Mouse (Mus musculus): Measurements from ENCODE around the gene Gm3409. TPM values are rescaled to one million over a fixed set of nuclear protein-coding genes. Genes with fewer than 3 reads are reported as not detected.
"Not testable (repeated sequence)": the region's sequence is repeated elsewhere in the genome, so short reads cannot be mapped to it uniquely, and the experiment has no call there.

Gene Gm3409
- polyA plus RNA-seq (2012) = not detected in 2 replicates

- not testable (repeated sequence) for H3K4me3 ChIP-seq (replicated peaks); H3K9me3 ChIP-seq (ENCODE audit: control insufficient read depth, low read length); H3K4me1 ChIP-seq (ENCODE audit: control insufficient read depth); H3K27me3 ChIP-seq (ENCODE audit: control insufficient read depth); H3K36me3 ChIP-seq (ENCODE audit: control insufficient read depth)
Measured at GRCm38 (mm10) chr5:146537347-146537746, at the start of gene Gm3409. Gm3409 (plus strand) TSS chr5:146537647.

GRCm38 (mm10) chr5:146488959-146489358 is 48.5 kb upstream of the Gm3409 start:
- not testable (repeated sequence) for H3K36me3 ChIP-seq (ENCODE audit: control insufficient read depth); H3K9me3 ChIP-seq (ENCODE audit: control insufficient read depth, low read length); H3K4me1 ChIP-seq (ENCODE audit: control insufficient read depth); H3K4me3 ChIP-seq (replicated peaks); H3K27me3 ChIP-seq (ENCODE audit: control insufficient read depth)

- H3K9me3 ChIP-seq (ENCODE audit: control insufficient read depth, low read length); H3K27me3 ChIP-seq (ENCODE audit: control insufficient read depth); H3K4me3 ChIP-seq (replicated peaks); H3K36me3 ChIP-seq (ENCODE audit: control insufficient read depth); H3K4me1 ChIP-seq (ENCODE audit: control insufficient read depth): not testable (repeated sequence)
Measured at GRCm38 (mm10) chr5:146491063-146491462, 46.4 kb upstream of the Gm3409 start, which contains the start of gene Gm6370. Gm6370 (plus strand) TSS chr5:146491363.

GRCm38 (mm10) chr5:146502099-146502498 is 35.3 kb upstream of the Gm3409 start, which contains the start of gene 4930449I24Rik:
4930449I24Rik (plus strand) TSS chr5:146502399.
- H3K4me1 ChIP-seq (ENCODE audit: control insufficient read depth); H3K9me3 ChIP-seq (ENCODE audit: control insufficient read depth, low read length); H3K4me3 ChIP-seq (replicated peaks); H3K27me3 ChIP-seq (ENCODE audit: control insufficient read depth); H3K36me3 ChIP-seq (ENCODE audit: control insufficient read depth): not testable (repeated sequence)

- H3K4me3 ChIP-seq (replicated peaks); H3K36me3 ChIP-seq (ENCODE audit: control insufficient read depth); H3K9me3 ChIP-seq (ENCODE audit: control insufficient read depth, low read length); H3K4me1 ChIP-seq (ENCODE audit: control insufficient read depth); H3K27me3 ChIP-seq (ENCODE audit: control insufficient read depth): not testable (repeated sequence)
Measured at GRCm38 (mm10) chr5:146513823-146514222, 23.6 kb upstream of the Gm3409 start, which contains the start of gene Gm3402. Gm3402 (plus strand) TSS chr5:146514123.

- H3K9me3 ChIP-seq (ENCODE audit: control insufficient read depth, low read length); H3K4me3 ChIP-seq (replicated peaks); H3K36me3 ChIP-seq (ENCODE audit: control insufficient read depth); H3K27me3 ChIP-seq (ENCODE audit: control insufficient read depth); H3K4me1 ChIP-seq (ENCODE audit: control insufficient read depth): not testable (repeated sequence)
Measured at GRCm38 (mm10) chr5:146525501-146525900, 11.9 kb upstream of the Gm3409 start, which contains the start of gene Gm3404. Gm3404 (plus strand) TSS chr5:146525801.

- not testable (repeated sequence) for H3K4me3 ChIP-seq (replicated peaks); H3K27me3 ChIP-seq (ENCODE audit: control insufficient read depth); H3K9me3 ChIP-seq (ENCODE audit: control insufficient read depth, low read length); H3K4me1 ChIP-seq (ENCODE audit: control insufficient read depth); H3K36me3 ChIP-seq (ENCODE audit: control insufficient read depth)
Measured at GRCm38 (mm10) chr5:146555836-146556235, 18.4 kb downstream of the Gm3409 start, which contains the start of gene Gm3415. Gm3415 (plus strand) TSS chr5:146556136.

- no peaks in the 10 kb centered on the region for H3K36me3 ChIP-seq (ENCODE audit: control insufficient read depth)
- H3K9me3 ChIP-seq (ENCODE audit: control insufficient read depth, low read length) = no peaks in the 10 kb centered on the region
- H3K27me3 ChIP-seq (ENCODE audit: control insufficient read depth) = no peaks in the 10 kb centered on the region
- H3K4me3 ChIP-seq (replicated peaks) = no peak overlapping the region
- H3K4me1 ChIP-seq (ENCODE audit: control insufficient read depth) = no peaks in the 10 kb centered on the region
- no peak for TF ChIP-seq TAL1 (IDR thresholded peaks at IDR 0.05; ENCODE audit: low read length)
- no peak for TF ChIP-seq GATA1 (IDR thresholded peaks at IDR 0.05; ENCODE audit: low read length)
Measured at GRCm38 (mm10) chr5:146564259-146564658, 26.8 kb downstream of the Gm3409 start.

GRCm38 (mm10) chr5:146567054-146567453 is 29.6 kb downstream of the Gm3409 start:
- TF ChIP-seq GATA1 (IDR thresholded peaks at IDR 0.05; ENCODE audit: low read length) (no peak), TAL1 (IDR thresholded peaks at IDR 0.05; ENCODE audit: low read length) (no peak)
- Histone ChIP-seq H3K9me3 (ENCODE audit: control insufficient read depth, low read length) (no peaks in the 10 kb centered on the region), H3K4me3 (replicated peaks) (no peak overlapping the region), H3K4me1 (ENCODE audit: control insufficient read depth) (no peaks in the 10 kb centered on the region), H3K27me3 (ENCODE audit: control insufficient read depth) (no peaks in the 10 kb centered on the region), H3K36me3 (ENCODE audit: control insufficient read depth) (no peaks in the 10 kb centered on the region)

- not testable (repeated sequence) for H3K9me3 ChIP-seq (ENCODE audit: control insufficient read depth, low read length); H3K4me1 ChIP-seq (ENCODE audit: control insufficient read depth); H3K27me3 ChIP-seq (ENCODE audit: control insufficient read depth); H3K36me3 ChIP-seq (ENCODE audit: control insufficient read depth); H3K4me3 ChIP-seq (replicated peaks)
Measured at GRCm38 (mm10) chr5:146570179-146570578, 32.7 kb downstream of the Gm3409 start.

GRCm38 (mm10) chr5:146571830-146572734 is 34.6 kb downstream of the Gm3409 start:
- H3K4me3 ChIP-seq (replicated peaks); H3K4me1 ChIP-seq (ENCODE audit: control insufficient read depth): not testable (repeated sequence)

GRCm38 (mm10) chr5:146572735-146573042 is 35.2 kb downstream of the Gm3409 start:
- not testable (repeated sequence) for H3K36me3 ChIP-seq (ENCODE audit: control insufficient read depth); H3K27me3 ChIP-seq (ENCODE audit: control insufficient read depth); H3K4me1 ChIP-seq (ENCODE audit: control insufficient read depth); H3K9me3 ChIP-seq (ENCODE audit: control insufficient read depth, low read length); H3K4me3 ChIP-seq (replicated peaks)

More at GRCm38 (mm10) chr5:146571830-146572734, 34.6 kb downstream of the Gm3409 start:
- H3K27me3 ChIP-seq (ENCODE audit: control insufficient read depth); H3K36me3 ChIP-seq (ENCODE audit: control insufficient read depth); H3K9me3 ChIP-seq (ENCODE audit: control insufficient read depth, low read length): not testable (repeated sequence)

Data from erythroblast, embryonic 14.5 days (primary cell).